ENCODE assay signal across 25 mouse cellular contexts in the genomic region with DNA sequence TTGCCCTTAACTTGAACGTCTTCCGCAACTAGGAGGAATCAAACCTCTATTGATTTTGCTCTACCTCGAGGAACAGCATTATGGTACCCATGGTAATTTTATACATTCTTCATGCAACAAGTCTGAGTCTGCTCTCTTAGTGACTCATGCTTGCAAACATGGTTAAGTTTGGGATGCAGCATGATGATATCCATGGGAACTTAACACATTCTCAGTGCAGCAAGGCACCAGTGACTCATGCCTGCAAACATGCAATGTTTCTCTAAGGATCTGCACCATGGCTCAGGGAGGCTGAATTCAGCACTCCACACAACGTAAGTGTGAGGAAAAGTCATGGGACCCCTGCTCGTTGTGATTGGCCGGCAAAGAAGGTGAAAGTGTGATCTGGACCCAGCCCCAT.
"Had no signal": no experiment of that assay in that cellular context is flagged by ENCODE, and none has a peak within 500 bp of the region (broad histone marks: within the 10 kb centered on the region; RNA-seq: fewer than 3 reads in every experiment).

No protein-coding gene starts in this region.

- ATAC-seq: hindbrain, postnatal 0 days; intestine, embryonic 16.5 days; liver, embryonic 12.5 days had no signal

- H3K27me3 ChIP-seq: heart, embryonic 12.5 days; hindbrain, embryonic 13.5 days; hindbrain, embryonic 15.5 days; kidney, embryonic 15.5 days; limb, embryonic 13.5 days; liver, embryonic 12.5 days had no signal

- H3K4me3 ChIP-seq: heart, embryonic 10.5 days; heart, embryonic 12.5 days; hindbrain, embryonic 13.5 days; hindbrain, embryonic 15.5 days; kidney, embryonic 15.5 days; limb, embryonic 13.5 days; limb, embryonic 15.5 days; liver, embryonic 12.5 days had no signal

- H3K27ac ChIP-seq: heart, embryonic 10.5 days; hindbrain, embryonic 13.5 days; hindbrain, embryonic 15.5 days; hindbrain, postnatal 0 days; kidney, embryonic 15.5 days; kidney, postnatal 0 days; limb, embryonic 13.5 days; limb, embryonic 15.5 days; liver, embryonic 12.5 days; liver, embryonic 14.5 days had no signal

- H3K4me2 ChIP-seq: heart, embryonic 12.5 days; hindbrain, embryonic 13.5 days; hindbrain, embryonic 15.5 days; kidney, embryonic 15.5 days; limb, embryonic 13.5 days; limb, embryonic 15.5 days; liver, embryonic 12.5 days had no signal

- H3K4me1 ChIP-seq: heart, embryonic 10.5 days; heart, embryonic 12.5 days; hindbrain, embryonic 13.5 days; hindbrain, embryonic 15.5 days; kidney, embryonic 15.5 days; limb, embryonic 13.5 days; limb, embryonic 15.5 days; liver, embryonic 12.5 days had no signal

- H3K9me3 ChIP-seq: heart, embryonic 10.5 days; heart, embryonic 12.5 days; hindbrain, embryonic 13.5 days; hindbrain, embryonic 15.5 days; kidney, embryonic 15.5 days; limb, embryonic 13.5 days; limb, embryonic 15.5 days had no signal

- DNase-seq: gastrocnemius, postnatal 14 days; gastrocnemius, postnatal 36 days; heart, adult 18-20 months; heart, postnatal 10 days; heart, postnatal 36 days; kidney, adult 11 months; kidney, adult 2 months; kidney, adult 9 months; kidney, postnatal 14 days; kidney, postnatal 36 days; layer of hippocampus, adult 9-11 months; layer of hippocampus, postnatal 36 days; left cerebral cortex, postnatal 4 days had no signal

- H3K36me3 ChIP-seq: heart, embryonic 10.5 days; heart, embryonic 12.5 days; hindbrain, embryonic 13.5 days; hindbrain, embryonic 15.5 days; kidney, embryonic 15.5 days; limb, embryonic 13.5 days; limb, embryonic 15.5 days; liver, embryonic 12.5 days had no signal

- H3K9ac ChIP-seq: heart, embryonic 12.5 days; hindbrain, embryonic 13.5 days; hindbrain, embryonic 15.5 days; kidney, embryonic 15.5 days; limb, embryonic 13.5 days; limb, embryonic 15.5 days; liver, embryonic 12.5 days; liver, embryonic 14.5 days had no signal
